Mouse (Mus musculus) embryonic fibroblast, embryonic 13.5 days (primary cell): ENCODE measurements at regions not wholly inside any gene's neighbourhood (a gene's known extent, or its start where the extent isn't known, plus 50 kb on each side); places are given as distances from the start of the nearest gene placed in this dataset.

ENCODE experiments used
- CTCF ChIP-seq: IDR thresholded peaks from 2 replicates; pipeline ENCODE4 v1.5.1; 2011; ENCODE audit warnings: mild to moderate bottlenecking, control low read depth, low read length, moderate library complexity, borderline replicate concordance; ENCODE audit not compliant: insufficient read depth
- POLR2A ChIP-seq: IDR thresholded peaks from 2 replicates; pipeline ENCODE4 v1.6.1; 2011; ENCODE audit warnings: low read depth, mild to moderate bottlenecking, control low read depth, low read length, moderate library complexity

DNA sequence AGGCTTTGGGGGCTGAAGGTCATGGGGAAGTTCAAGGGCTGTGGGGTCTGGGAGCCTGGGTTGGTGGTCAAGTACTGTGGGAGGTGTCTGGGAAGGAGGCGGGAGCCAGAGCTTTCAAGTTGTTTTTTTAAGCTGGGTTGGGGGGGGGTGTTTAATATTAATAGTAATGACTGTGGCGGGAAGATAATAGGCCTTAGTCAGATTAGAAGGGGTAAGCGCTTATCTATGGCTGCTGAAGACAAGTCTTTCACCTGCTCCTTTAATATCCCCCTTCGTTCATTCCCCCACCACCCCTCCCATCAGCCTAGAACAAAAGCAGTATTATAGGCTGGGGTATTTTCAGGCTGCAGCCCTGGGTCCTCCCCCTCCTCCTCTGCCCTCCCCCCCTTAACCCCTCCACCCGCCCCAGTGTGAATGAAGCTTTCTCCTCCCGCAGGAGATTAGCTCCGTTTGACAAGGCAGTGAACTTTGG, 56.5 kb downstream of the 1700122O11Rik start:
- TF ChIP-seq POLR2A = no peak
- TF ChIP-seq CTCF = no peak
